Mouse (Mus musculus) C2C12 (cell line): Measurements from ENCODE around the gene Pomgnt2. TPM values are rescaled to one million over a fixed set of nuclear protein-coding genes. Genes with fewer than 3 reads are reported as not detected.
A peak's percentile ranks its signal among the peaks of the same experiment; 100 is the strongest.

Source experiments
- H3K27me3 ChIP-seq: one replicate; pipeline ENCODE4 v1.6.1; 2011; ENCODE audit not compliant: control insufficient read depth, insufficient read depth, insufficient read length
- H3K36me3 ChIP-seq: one replicate; pipeline ENCODE4 v1.6.1; 2011; ENCODE audit not compliant: control insufficient read depth, insufficient read depth
- H3K4me3 ChIP-seq: one replicate; pipeline ENCODE4 v1.5.1; 2011; ENCODE audit warnings: mild to moderate bottlenecking, control low read depth; ENCODE audit not compliant: poor library complexity, insufficient read depth, severe bottlenecking
- H3K79me2 ChIP-seq: one replicate; pipeline ENCODE4 v1.6.1; 2011; ENCODE audit not compliant: control insufficient read depth, insufficient read depth
- H3K79me3 ChIP-seq: one replicate; pipeline ENCODE4 v1.6.1; 2011; ENCODE audit warnings: low read depth, control low read depth
- H3ac ChIP-seq: one replicate; pipeline ENCODE3; 2011; ENCODE audit warnings: low read depth; ENCODE audit not compliant: control insufficient read depth, insufficient read length
- CEBPB ChIP-seq: IDR thresholded peaks from one replicate; pipeline ENCODE4 v1.6.1; 2011; ENCODE audit warnings: low read depth, mild to moderate bottlenecking, control low read depth, moderate library complexity
- CTCF ChIP-seq: IDR thresholded peaks from one replicate; pipeline ENCODE4 v1.5.1; 2011; ENCODE audit not compliant: control insufficient read depth, insufficient read depth, insufficient read length
- FOSL1 ChIP-seq: IDR thresholded peaks from one replicate; pipeline ENCODE4 v1.8.0; 2011; ENCODE audit warnings: mild to moderate bottlenecking, low read length; ENCODE audit not compliant: poor library complexity, insufficient read depth, severe bottlenecking
- MAX ChIP-seq: IDR thresholded peaks from one replicate; pipeline ENCODE4 v1.6.1; 2011; ENCODE audit warnings: mild to moderate bottlenecking, control low read depth
- MYOD1 ChIP-seq: IDR thresholded peaks from one replicate; pipeline ENCODE4 v1.6.1; 2011; ENCODE audit warnings: low read depth; ENCODE audit not compliant: control insufficient read depth, insufficient read length
- MYOG ChIP-seq: IDR thresholded peaks from one replicate; pipeline ENCODE4 v1.6.1; 2011; ENCODE audit not compliant: control insufficient read depth, insufficient read length; ENCODE audit errors: extremely low read depth
- USF1 ChIP-seq: IDR thresholded peaks from one replicate; pipeline ENCODE4 v1.6.1; 2011; ENCODE audit warnings: low read depth, mild to moderate bottlenecking, control low read depth, moderate library complexity
- polyA plus RNA-seq: library from polyadenylated mRNA; unstranded; fragments of >200 nt; fragmentation: generic; extraction: Trizol; gene quantifications from one replicate; pipeline ENCODE4 v1.2.1, GENCODE M21; 2012; ENCODE audit warnings: missing spikeins

Pomgnt2 gene
- polyA plus RNA-seq, 1 experiment: 2.4 TPM

DNA sequence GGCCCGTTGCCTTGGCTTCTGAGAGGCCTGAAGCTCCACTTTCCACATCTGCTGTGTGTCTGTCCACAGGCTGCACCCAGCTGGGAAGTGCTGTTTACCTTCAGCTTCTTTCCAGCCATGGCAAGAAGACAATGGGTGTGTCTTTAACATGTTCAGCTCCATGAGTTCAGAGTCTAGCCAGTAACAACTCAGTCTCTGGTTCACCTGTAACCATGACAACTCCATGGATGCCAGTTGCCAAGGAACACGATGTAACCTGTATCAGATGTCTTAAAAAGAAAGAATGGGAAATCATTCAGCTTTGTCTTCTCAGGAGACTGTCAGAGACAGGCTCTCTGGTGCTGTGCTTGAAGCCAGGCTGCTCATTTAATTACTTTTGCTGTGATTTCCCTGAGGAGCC lies 12.0 kb upstream of the Pomgnt2 start:
- TF ChIP-seq CTCF (no peak), USF1 (no peak), MAX (no peak), MYOD1 (no peak), MYOG (no peak), FOSL1 (no peak), CEBPB (no peak)
- H3K79me2 ChIP-seq: no peaks in the 10 kb centered on the region
- H3K27me3 ChIP-seq: no peaks in the 10 kb centered on the region
- no peaks in the 10 kb centered on the region for H3K79me3 ChIP-seq
- H3K4me3 ChIP-seq: no peak overlapping the region
- H3ac ChIP-seq: no peak overlapping the region
- H3K36me3 ChIP-seq: no peaks in the 10 kb centered on the region

DNA sequence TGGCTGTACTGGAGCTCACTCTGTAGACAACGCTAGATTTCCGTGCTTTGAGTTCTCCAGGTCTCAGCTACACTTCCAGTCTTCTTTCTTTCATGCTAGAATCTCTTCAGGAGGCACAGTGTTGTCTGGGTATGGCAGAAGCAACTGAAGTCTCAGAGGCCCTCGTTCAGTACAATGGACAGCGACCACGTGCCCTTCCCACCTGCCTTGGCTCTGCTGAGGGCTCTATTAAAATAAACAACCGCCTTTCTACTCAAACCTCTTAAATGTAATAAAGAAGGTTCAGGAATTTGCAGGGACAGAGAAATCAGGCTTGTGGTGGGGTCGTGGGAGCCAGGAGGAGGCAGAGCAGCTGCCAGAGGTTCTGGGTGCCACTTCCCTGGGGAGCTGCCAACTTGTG lies 9.7 kb upstream of the Pomgnt2 start:
- Histone ChIP-seq H3K36me3 (no peaks in the 10 kb centered on the region), H3ac (no peak overlapping the region), H3K79me3 (no peaks in the 10 kb centered on the region), H3K27me3 (peaks cover 5% of the 10 kb centered on the region), H3K79me2 (no peaks in the 10 kb centered on the region), H3K4me3 (no peak overlapping the region)
- TF ChIP-seq USF1: no peak
- peak; percentile 53 for TF ChIP-seq MAX

GRCm38 (mm10) chr9:122006175-122006574 lies 9.3 kb upstream of the Pomgnt2 start:
- peaks cover 5% of the 10 kb centered on the region for H3K27me3 ChIP-seq
- H3K4me3 ChIP-seq: no peak overlapping the region
- no peaks in the 10 kb centered on the region for H3K79me2 ChIP-seq
- H3ac ChIP-seq: no peak overlapping the region
- no peaks in the 10 kb centered on the region for H3K36me3 ChIP-seq
- no peak for TF ChIP-seq CEBPB
- TF ChIP-seq USF1: no peak
- no peak for TF ChIP-seq FOSL1
- no peak for TF ChIP-seq MYOD1
- TF ChIP-seq CTCF: no peak
- TF ChIP-seq MYOG: no peak
- TF ChIP-seq MAX: no peak
- no peaks in the 10 kb centered on the region for H3K79me3 ChIP-seq

DNA sequence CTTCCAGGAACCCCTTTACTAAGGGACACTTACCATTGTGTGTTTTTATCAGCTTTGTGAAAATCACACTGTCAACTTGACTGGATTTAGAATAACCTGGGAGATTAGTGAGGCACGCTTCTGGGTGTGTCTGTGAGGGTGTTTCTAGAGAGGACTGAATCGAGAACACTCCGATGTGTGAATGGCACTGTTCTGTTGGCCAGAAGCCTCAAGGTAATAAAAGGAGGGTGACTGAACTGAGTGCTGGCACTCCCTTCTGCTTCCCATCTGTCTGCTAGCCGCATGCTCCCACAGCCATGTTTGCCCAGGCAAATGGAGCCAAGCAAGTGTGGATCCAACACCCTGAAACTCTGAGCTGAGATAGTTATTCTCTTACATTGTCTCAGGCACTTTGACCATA lies 1.1 kb upstream of the Pomgnt2 start:
- no peaks in the 10 kb centered on the region for H3K79me2 ChIP-seq
- H3ac ChIP-seq: no peak overlapping the region
- no peak for TF ChIP-seq CEBPB
- H3K79me3 ChIP-seq: no peaks in the 10 kb centered on the region
- H3K4me3 ChIP-seq: no peak overlapping the region
- H3K36me3 ChIP-seq: no peaks in the 10 kb centered on the region
- peaks cover 46% of the 10 kb centered on the region for H3K27me3 ChIP-seq

DNA sequence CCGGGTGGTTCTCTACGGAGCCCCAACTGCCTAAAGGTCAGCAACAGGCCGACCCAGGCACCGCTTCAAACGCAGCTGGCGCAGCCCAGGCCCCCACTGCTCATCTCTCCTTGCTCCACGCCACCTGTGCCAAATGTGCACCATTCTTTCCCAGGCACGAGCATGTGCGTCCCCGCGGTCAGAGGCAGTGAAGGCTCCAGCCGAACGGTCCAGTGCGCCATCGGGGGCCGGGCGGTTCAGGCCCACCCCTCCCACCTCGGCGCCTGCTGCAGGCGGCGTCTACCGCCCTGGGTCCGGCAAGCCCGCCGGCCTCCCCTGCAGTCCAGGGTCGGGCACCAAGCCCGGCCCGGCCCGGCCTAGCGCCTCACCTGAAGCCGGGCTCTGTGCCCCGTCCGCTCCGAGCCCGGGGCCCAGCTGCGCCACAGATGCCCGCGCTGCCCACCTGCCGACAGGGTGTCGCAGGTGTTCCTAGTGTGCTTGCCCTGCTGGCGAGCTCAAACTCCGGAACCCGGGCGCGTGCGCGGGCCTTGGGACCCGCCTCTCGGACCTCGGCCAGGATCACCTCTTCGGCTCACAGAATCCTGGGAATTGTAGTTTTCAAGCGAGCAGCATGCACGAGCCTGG lies 1.3 kb downstream of the Pomgnt2 start:
- Histone ChIP-seq H3K36me3 (no peaks in the 10 kb centered on the region), H3K27me3 (peaks cover 46% of the 10 kb centered on the region), H3K79me2 (no peaks in the 10 kb centered on the region), H3K79me3 (no peaks in the 10 kb centered on the region), H3K4me3 (peak overlapping the region; percentile 29), H3ac (peak overlapping the region; percentile 74)
- TF ChIP-seq CEBPB: no peak

DNA sequence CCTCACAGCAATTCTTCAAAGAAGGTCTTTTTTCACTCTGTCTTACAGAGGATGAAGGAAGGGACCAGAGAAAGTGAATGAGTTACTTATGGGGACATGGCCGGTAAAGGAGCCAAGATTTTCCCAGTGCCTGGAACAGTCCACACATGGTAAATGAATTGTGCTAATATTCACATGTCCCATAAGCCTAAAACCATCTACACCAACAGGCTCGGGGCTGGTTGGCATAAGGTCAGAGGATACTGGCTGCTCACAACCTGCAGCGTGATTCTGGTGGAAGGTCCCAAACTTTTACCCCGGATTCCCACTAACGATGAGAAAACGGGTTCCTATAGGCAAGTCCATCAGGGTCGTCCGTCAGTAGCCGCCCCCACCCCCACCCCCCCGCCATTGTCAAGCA lies 1.8 kb downstream of the Pomgnt2 start:
- TF ChIP-seq MYOD1 (no peak), MYOG (no peak), FOSL1 (no peak), CTCF (no peak), CEBPB (no peak), USF1 (no peak), MAX (no peak)
- Histone ChIP-seq H3K36me3 (no peaks in the 10 kb centered on the region), H3K79me3 (no peaks in the 10 kb centered on the region), H3K27me3 (peaks cover 45% of the 10 kb centered on the region), H3K4me3 (no peak overlapping the region), H3K79me2 (no peaks in the 10 kb centered on the region), H3ac (no peak overlapping the region)
